Mouse (Mus musculus) midbrain, embryonic 14.5 days (tissue): ENCODE results near the gene Rhox4e. TPM values are rescaled to one million over a fixed set of nuclear protein-coding genes. Genes with fewer than 3 reads are reported as not detected.
"Not testable (repeated sequence)": the region's sequence is repeated elsewhere in the genome, so short reads cannot be mapped to it uniquely, and the experiment has no call there.

ENCODE experiments used
- ATAC-seq: fragments of 200-750 bp; cut with Nextera tagmentation; 2 replicates; pipeline ENCODE4 v1.8.0; 2017; ENCODE audit warnings: moderate number of reproducible peaks, moderate library complexity; ENCODE audit not compliant: low FRiP score, low TSS enrichment
- DNase-seq: peaks from one replicate; pipeline ENCODE4 v3.0.0-alpha.2; 2015
- H3K27ac ChIP-seq: fragments of 300-500 bp; sonication (generic); replicated peaks from 2 replicates; pipeline ENCODE4 v1.5.1; 2014; ENCODE audit warnings: mild to moderate bottlenecking, low read depth, low read length, moderate library complexity
- H3K27me3 ChIP-seq: fragments of 300-500 bp; sonication (generic); 2 replicates; pipeline ENCODE4 v1.6.1; 2014; ENCODE audit warnings: low read length, control low read depth, mixed read lengths; ENCODE audit not compliant: control insufficient read depth, insufficient read depth
- H3K36me3 ChIP-seq: fragments of 300-500 bp; sonication (generic); 2 replicates; pipeline ENCODE4 v1.6.1; 2014; ENCODE audit warnings: low read length, control low read depth; ENCODE audit not compliant: control insufficient read depth, insufficient read depth
- H3K4me1 ChIP-seq: fragments of 300-500 bp; sonication (generic); 2 replicates; pipeline ENCODE4 v1.6.1; 2014; ENCODE audit warnings: mild to moderate bottlenecking, antibody characterized with exemption, low read length, control low read depth; ENCODE audit not compliant: control insufficient read depth, insufficient read depth
- H3K4me2 ChIP-seq: fragments of 300-500 bp; sonication (generic); 2 replicates; pipeline ENCODE4 v1.6.1; 2014; ENCODE audit warnings: mild to moderate bottlenecking, low read length, moderate library complexity
- H3K4me3 ChIP-seq: fragments of 300-500 bp; sonication (generic); replicated peaks from 2 replicates; pipeline ENCODE4 v1.5.1; 2014; ENCODE audit warnings: low read depth, low read length
- H3K9ac ChIP-seq: fragments of 300-500 bp; sonication (generic); replicated peaks from 2 replicates; pipeline ENCODE4 v1.6.1; 2014; ENCODE audit warnings: mild to moderate bottlenecking, low read length, moderate library complexity
- H3K9me3 ChIP-seq: fragments of 300-500 bp; sonication (generic); 2 replicates; pipeline ENCODE4 v1.6.1; 2016; ENCODE audit warnings: low read length, control low read depth, mixed read lengths; ENCODE audit not compliant: control insufficient read depth
- WGBS: fragments of 180-500 bp; shearing (Covaris S2); extraction: QIAGEN DNeasy Blood & Tissue Kit; methylation state at CpG from one replicate; pipeline ENCODE4 v1.1.7; 2014; 5-methylcytosine and 5-hydroxymethylcytosine counted together
- polyA plus RNA-seq: library from polyadenylated mRNA; unstranded; fragments of >200 nt; fragmentation: Nextera tagmentation; extraction: Ambion mirVana; gene quantifications from 2 replicates; pipeline ENCODE4 v1.2.1, GENCODE M21; 2014

Gene Rhox4e
- not detected in 2 replicates for polyA plus RNA-seq

DNA sequence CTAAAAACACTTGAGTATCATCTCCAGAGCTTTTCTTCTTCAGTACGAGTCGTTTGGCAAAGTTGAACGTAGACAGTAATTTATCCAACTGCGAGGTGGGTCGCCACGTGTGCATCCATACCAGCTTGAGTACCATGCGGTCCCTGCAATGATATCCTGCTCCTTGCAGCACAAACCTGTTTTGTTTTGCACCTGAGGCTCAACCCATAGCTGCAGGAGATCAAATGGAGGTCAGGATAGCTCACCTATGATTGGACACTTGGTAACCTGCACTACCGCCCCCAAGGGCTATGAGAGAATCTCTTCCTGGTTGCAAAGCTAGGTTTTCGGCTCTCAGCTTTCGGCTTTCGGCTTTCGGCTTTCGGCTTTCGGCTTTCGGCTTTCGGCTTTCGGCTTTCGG is at the start of gene Rhox4e:
Gene Rhox4e, plus strand, starts transcription at position 301 of the 400 bp plus-strand sequence.
- H3K36me3 ChIP-seq, DNase-seq, H3K9me3 ChIP-seq, H3K4me3 ChIP-seq, H3K4me2 ChIP-seq, H3K27me3 ChIP-seq, H3K27ac ChIP-seq, ATAC-seq, H3K9ac ChIP-seq, H3K4me1 ChIP-seq: not testable (repeated sequence)
- WGBS, result 80% methylated on average over 10 of the region's 18 CpGs

DNA sequence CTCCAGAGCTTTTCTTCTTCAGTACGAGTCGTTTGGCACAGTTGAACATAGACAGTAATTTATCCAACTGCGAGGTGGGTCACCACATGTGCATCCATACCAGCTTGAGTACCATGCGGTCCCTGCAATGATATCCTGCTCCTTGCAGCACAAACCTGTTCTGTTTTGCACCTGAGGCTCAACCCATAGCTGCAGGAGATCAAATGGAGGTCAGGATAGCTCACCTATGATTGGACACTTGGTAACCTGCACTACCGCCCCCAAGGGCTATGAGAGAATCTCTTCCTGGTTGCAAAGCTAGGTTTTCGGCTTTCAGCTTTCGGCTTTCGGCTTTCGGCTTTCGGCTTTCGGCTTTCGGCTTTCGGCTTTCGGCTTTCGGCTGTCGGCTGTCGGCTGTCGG is 43.2 kb upstream of the Rhox4e start, which contains the start of gene Rhox4d:
Gene Rhox4d, plus strand, starts transcription at position 301 of the 400 bp plus-strand sequence.
- WGBS, result 96% methylated on average over 14 of the region's 18 CpGs

DNA sequence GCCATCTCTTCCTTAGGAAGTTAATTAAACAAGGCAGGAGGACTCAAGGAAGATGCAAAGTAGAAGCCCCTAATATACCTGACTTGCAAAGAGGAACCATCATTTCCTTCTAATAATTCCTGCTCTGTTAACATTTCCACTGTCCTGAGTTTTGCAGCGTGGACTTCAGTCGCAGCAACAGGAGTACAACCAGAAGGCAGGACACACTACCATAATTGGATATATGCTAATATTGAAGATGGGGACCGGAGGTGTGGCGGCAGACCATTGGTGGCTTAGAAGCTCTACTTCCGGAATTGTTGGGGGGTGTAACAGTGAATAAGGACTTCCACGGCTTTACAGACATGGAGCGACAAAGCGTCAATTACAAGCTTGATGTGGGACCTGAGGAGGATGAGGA is 27.1 kb upstream of the Rhox4e start, which contains the start of gene Rhox2e:
Gene Rhox2e, plus strand, starts transcription at position 301 of the 400 bp plus-strand sequence.
- H3K4me2 ChIP-seq, H3K4me1 ChIP-seq, H3K27ac ChIP-seq, DNase-seq, H3K36me3 ChIP-seq, H3K27me3 ChIP-seq, H3K9me3 ChIP-seq, H3K4me3 ChIP-seq, ATAC-seq, H3K9ac ChIP-seq: not testable (repeated sequence)
- 93% methylated on average over 2 of the region's 8 CpGs for WGBS

More for the DNA sequence above, 43.2 kb upstream of the Rhox4e start, which contains the start of gene Rhox4d:
- not testable (repeated sequence) for H3K9me3 ChIP-seq, H3K27me3 ChIP-seq, H3K27ac ChIP-seq, DNase-seq, H3K4me2 ChIP-seq, H3K4me3 ChIP-seq, ATAC-seq, H3K36me3 ChIP-seq, H3K4me1 ChIP-seq, H3K9ac ChIP-seq

DNA sequence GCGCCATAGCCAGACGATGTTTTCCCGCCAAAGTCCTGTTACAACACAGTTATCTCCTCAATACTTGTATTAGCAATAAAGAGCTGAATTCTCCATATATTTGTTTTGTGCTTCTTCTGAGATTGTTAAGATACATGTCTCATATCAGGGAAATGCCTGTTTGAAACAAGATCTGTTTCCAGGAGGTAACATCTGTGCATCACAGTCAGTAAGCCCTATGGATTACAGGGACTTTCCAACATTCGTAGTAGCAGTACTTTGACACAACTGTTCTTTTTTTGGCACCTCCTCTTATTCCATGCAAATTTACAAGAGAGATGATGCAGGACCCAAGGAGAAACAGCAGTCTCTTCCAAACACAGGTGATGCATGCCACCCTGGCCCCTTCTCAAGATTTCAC is 15.5 kb upstream of the Rhox4e start, which contains the start of gene Rhox3e:
Gene Rhox3e, plus strand, starts transcription at position 301 of the 400 bp plus-strand sequence.
- ATAC-seq, H3K9me3 ChIP-seq, H3K4me1 ChIP-seq, H3K27ac ChIP-seq, H3K4me2 ChIP-seq, H3K27me3 ChIP-seq, DNase-seq, H3K36me3 ChIP-seq, H3K9ac ChIP-seq, H3K4me3 ChIP-seq: not testable (repeated sequence)
- no CpG with 5 or more reads among the region's 4 CpGs for WGBS

DNA sequence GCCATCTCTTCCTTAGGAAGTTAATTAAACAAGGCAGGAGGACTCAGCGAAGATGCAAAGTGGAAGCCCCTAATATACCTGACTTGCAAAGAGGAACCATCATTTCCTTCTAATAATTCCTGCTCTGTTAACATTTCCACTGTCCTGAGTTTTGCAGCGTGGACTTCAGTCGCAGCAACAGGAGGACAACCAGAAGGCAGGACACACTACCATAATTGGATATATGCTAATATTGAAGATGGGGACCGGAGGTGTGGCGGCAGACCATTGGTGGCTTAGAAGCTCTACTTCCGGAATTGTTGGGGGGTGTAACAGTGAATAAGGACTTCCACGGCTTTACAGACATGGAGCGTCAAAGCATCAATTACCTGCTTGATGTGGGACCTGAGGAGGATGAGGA is 13.9 kb downstream of the Rhox4e start, which contains the start of gene Rhox2f:
Gene Rhox2f, plus strand, starts transcription at position 301 of the 400 bp plus-strand sequence.
- not testable (repeated sequence) for H3K36me3 ChIP-seq, H3K4me3 ChIP-seq, H3K9ac ChIP-seq, H3K9me3 ChIP-seq, DNase-seq, H3K4me2 ChIP-seq, H3K4me1 ChIP-seq, H3K27me3 ChIP-seq, H3K27ac ChIP-seq, ATAC-seq
- WGBS, result 88% methylated on average over 5 of the region's 8 CpGs

DNA sequence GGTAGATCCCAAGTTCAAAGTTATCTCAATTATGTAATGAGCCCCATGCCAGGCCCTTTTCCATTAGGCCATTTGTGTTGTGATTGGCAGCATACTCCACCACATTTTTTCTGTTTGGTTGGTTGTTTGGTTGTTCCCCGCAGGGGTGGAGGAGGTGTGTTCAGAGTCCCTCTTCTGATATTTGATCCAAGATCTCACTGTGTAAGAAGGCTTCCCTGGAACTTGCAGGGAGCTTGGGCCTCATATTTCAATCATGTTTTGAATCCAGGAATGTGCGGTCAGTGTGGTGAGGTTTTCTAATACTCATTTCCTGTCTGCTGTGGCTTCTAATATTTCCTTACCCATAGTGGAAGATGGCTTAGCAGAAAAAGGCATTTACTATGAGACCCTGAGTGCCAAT is 15.4 kb downstream of the Rhox4e start:
- H3K4me2 ChIP-seq, DNase-seq, ATAC-seq, H3K9me3 ChIP-seq, H3K9ac ChIP-seq, H3K27ac ChIP-seq, H3K4me3 ChIP-seq, H3K36me3 ChIP-seq, H3K27me3 ChIP-seq, H3K4me1 ChIP-seq: not testable (repeated sequence)
- 80% methylated on average over 2 of the region's 2 CpGs for WGBS

DNA sequence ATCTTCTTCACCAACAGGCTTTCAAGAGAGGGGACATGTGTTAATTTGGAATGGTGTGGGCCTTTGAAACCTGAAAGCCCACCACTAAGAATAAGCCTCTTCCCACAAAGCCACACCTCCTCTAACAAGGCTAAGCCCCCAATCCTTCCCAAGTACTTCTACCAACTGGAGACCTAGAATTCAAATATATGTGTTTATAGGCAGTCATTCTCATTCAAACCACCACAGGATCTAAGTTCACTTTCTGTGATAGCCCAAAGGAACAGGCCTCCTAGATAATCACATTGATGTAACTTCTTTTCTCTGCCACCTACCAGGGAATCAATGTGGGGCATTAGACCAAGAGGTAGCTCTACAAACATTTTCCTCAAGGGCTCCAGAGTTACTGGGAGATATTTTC is 23.5 kb downstream of the Rhox4e start, which contains the start of gene Rhox3f:
Gene Rhox3f, plus strand, starts transcription at position 301 of the 400 bp plus-strand sequence.
- not testable (repeated sequence) for ATAC-seq, DNase-seq, H3K27ac ChIP-seq, H3K4me2 ChIP-seq, H3K4me3 ChIP-seq, H3K27me3 ChIP-seq, H3K9ac ChIP-seq, H3K4me1 ChIP-seq, H3K9me3 ChIP-seq, H3K36me3 ChIP-seq

DNA sequence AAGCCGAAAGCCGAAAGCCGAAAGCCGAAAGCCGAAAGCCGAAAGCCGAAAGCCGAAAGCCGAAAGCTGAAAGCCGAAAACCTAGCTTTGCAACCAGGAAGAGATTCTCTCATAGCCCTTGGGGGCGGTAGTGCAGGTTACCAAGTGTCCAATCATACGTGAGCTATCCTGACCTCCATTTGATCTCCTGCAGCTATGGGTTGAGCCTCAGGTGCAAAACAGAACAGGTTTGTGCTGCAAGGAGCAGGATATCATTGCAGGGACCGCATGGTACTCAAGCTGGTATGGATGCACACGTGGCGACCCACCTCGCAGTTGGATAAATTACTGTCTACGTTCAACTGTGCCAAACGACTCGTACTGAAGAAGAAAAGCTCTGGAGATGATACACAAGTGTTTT is 50.4 kb downstream of the Rhox4e start, which contains the start of gene Rhox4f:
Gene Rhox4f, minus strand, starts transcription at position 101 of the 400 bp plus-strand sequence.
- H3K4me3 ChIP-seq, H3K9ac ChIP-seq, H3K4me2 ChIP-seq, DNase-seq, H3K36me3 ChIP-seq, H3K4me1 ChIP-seq, H3K9me3 ChIP-seq, H3K27ac ChIP-seq, H3K27me3 ChIP-seq, ATAC-seq: not testable (repeated sequence)
- 93% methylated on average over 15 of the region's 19 CpGs for WGBS
